Mouse (Mus musculus) brain, embryonic 14.5 days (tissue): Measurements from ENCODE around the gene Srsf5.

ENCODE experiments used
- CTCF ChIP-seq: fragments of 200-500 bp; IDR thresholded peaks from 2 replicates; pipeline ENCODE4 v1.5.1; 2012; ENCODE audit warnings: inconsistent platforms, mild to moderate bottlenecking, moderate library complexity, borderline replicate concordance; ENCODE audit not compliant: insufficient read depth, insufficient read length; ENCODE audit errors: extremely low read depth
- POLR2A ChIP-seq: fragments of 200-500 bp; IDR thresholded peaks from 2 replicates; pipeline ENCODE4 v1.6.1; 2012; ENCODE audit warnings: mild to moderate bottlenecking, inconsistent platforms, borderline replicate concordance; ENCODE audit not compliant: poor library complexity, insufficient read depth, insufficient read length, severe bottlenecking; ENCODE audit errors: extremely low read depth

GRCm38 (mm10) chr12:80992540-80993122 lies 47.3 kb downstream of the Srsf5 start:
- TF ChIP-seq POLR2A: no peak
- TF ChIP-seq CTCF: no peak; the same call in 1 of the 2 replicates
